Mouse (Mus musculus) effector memory CD4-positive, alpha-beta T cell, adult 5 months (primary cell): ENCODE data around the gene Ifna16. TPM values are rescaled to one million over a fixed set of nuclear protein-coding genes. Genes with fewer than 3 reads are reported as not detected.

Experiments used
- polyA plus RNA-seq: library from polyadenylated mRNA; unstranded; fragments of 100-300 nt; shearing (Covaris generic); gene quantifications from one replicate; pipeline ENCODE4 v1.2.1, GENCODE M21; 2017

The Ifna16 gene
- not detected for polyA plus RNA-seq

DNA sequence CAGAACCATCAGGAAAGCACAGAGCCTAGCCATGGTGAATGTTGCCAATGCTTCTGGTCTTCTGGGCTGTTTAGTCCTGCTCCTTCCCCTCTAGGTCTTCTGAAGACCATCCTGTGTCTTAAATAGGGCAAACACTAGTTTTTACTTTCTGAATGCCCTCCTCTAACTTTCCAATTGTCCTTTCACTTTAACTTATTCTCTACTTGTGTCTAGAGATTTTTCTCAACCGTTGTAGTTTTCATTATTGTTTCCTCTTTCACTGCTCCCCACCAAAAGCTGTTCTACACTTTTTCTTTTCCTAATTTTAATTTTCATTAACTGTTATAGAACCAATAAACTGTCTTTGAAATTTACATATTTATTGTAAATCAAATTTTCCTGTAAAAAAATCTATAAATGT, at the start of gene Ifna16:
Gene Ifna16 (minus strand): TSS at position 101 of the 400 bp plus-strand sequence.

DNA sequence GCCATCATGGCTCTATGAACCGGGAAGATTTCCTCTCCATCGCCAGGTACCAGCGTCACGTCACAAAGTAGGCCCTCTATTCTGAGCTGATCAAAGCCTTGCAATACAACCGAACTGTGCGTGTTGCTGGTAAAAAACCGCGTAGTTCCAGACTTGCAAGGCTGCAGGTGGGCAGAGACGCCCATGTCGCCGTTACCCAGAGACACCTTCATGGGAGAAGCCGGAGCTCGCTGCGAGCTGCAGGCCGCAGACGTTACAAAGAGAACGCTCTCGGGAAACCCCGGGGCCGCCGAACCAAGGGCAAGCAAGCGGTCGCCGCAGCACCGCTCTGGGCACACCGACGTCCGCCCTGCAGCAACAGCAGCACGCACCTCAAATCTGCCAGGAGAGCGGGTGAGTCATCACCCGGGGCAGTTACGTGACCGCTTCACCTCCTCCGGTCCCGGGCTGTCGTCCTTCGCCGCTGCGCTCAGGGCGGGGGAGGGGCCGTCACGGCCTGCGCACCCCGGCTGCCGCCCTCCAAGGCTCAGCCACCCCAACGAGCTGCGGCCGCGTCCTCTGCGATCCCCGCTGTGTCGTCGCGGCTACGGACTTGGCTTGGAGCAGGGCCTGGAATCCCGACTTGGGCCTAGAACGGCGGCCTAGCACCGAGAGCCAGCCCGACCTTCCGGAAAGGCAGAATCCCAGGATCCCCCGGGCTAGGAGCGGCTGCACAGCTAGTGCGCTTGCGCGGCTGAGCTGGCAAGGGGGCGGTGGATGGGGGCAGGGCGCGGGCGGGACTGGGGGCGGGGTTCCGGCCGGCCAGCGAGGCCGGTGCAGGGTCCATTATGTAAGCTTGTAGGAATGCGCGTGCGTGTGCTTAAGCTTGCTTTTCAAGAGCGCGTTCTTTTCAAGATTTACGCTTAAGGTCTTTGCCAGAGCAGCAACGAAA, 45.3 kb upstream of the Ifna16 start, which contains the start of the genes Gm26566 and Klhl9:
Gene Gm26566 (plus strand): TSS at position 15 of the 931 bp plus-strand sequence.
Gene Klhl9 (minus strand): TSS at position 675 of the 931 bp plus-strand sequence.

DNA sequence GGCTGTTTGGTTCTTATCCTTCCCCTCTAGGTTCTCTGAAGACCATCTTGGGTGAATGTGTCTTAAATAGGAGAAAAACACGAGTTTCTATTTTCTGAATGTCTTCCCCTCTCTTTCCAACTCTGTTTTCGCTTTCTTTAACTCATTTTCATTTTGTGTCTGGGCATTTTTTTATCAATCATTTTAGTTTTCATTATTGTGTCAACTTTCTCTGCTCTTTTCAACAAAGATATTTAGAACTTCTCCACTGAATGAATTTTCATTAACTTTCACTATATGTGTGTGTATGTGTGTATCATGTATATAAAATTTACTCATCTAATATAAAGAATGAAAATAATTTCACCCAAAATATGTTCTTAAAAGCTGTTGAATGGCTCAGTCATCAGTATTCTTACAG, 14.5 kb upstream of the Ifna16 start, which contains the start of gene Ifnab:
Gene Ifnab (minus strand): TSS at position 101 of the 400 bp plus-strand sequence.

DNA sequence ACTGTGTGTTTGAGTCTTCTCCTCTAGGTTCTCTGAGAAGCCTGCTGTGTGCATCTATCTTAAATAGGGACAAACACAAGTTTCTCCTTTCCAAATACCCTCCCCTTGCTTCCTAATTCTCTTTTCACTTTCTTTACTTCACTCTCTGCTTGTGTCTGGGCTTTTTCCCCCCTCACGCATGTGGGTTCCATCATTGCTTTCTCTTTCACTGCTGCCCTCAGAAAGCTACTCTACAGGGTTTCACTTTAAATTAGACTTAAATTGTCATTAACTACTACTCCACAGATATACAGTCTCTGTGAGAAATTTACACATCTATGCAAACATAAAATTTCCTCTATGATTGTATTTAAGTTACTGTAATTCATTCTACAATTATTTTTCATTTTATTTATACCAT, 7.1 kb upstream of the Ifna16 start, which contains the start of gene Ifna2:
Gene Ifna2 (minus strand): TSS at position 101 of the 400 bp plus-strand sequence.

DNA sequence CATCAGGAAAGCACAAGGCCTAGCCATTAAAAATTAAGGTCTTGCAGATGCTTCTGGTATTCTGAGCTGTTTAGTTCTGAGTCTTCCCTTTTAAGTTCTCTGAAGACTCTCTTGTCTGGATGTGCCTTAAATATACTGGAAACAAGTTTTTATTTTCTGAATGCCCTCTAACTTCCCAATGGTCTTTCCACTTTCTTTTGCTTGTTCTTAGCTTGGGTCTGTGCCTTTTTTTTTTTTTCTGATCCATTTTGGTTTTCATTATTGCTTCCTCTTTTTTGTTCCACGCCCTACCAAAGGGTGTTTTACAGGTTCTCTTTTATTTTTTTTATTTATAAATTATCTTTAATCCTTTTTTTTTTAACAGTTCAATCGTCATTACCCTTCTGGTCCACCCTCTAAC, 32.4 kb downstream of the Ifna16 start, which contains the start of gene Ifna13:
Gene Ifna13 (minus strand): TSS at position 101 of the 400 bp plus-strand sequence.

DNA sequence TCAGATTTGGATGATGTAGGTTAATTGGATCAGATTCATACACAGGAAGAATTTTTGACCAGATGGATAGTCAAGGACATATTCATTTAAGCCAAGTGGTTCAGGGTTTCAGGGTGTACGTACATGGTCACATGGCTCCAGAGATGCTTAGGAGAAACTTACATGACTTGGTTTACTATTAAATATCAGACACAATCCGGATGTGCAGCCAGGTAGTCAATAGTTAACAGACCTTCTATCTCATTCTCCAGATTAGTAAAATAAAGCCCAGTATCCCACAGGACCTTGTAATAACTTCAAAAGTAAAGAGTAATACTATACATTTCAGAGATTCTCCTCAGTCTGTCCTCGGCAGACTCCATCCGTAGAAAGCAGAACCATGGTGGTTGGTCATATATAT, 42.4 kb downstream of the Ifna16 start, which contains the start of gene C87499:
Gene C87499 (minus strand): TSS at position 101 of the 400 bp plus-strand sequence.

Other genes with a start within 250 kb of the Ifna16 start
- gene Hacd4, start 238.0 kb downstream of the Ifna16 start, polyA plus RNA-seq: 0.17 TPM
- gene Ifnb1, start 154.2 kb downstream of the Ifna16 start, polyA plus RNA-seq: 0.69 TPM
- not detected for gene Ifna15, start 118.7 kb downstream of the Ifna16 start, polyA plus RNA-seq
- not detected for gene Ifna14, start 105.1 kb downstream of the Ifna16 start, polyA plus RNA-seq
- not detected for gene Ifna9, start 84.5 kb downstream of the Ifna16 start, polyA plus RNA-seq
- not detected for gene Ifna12, start 73.5 kb downstream of the Ifna16 start, polyA plus RNA-seq
- gene C87499, start 42.5 kb downstream of the Ifna16 start, polyA plus RNA-seq: not detected
- gene Ifna13, start 32.5 kb downstream of the Ifna16 start, polyA plus RNA-seq: not detected
- not detected for gene Ifna2, start 7.0 kb upstream of the Ifna16 start, polyA plus RNA-seq
- not detected for gene Ifnab, start 14.4 kb upstream of the Ifna16 start, polyA plus RNA-seq
- gene Gm26566, start 44.9 kb upstream of the Ifna16 start, polyA plus RNA-seq: 0.66 TPM
- gene Klhl9, start 45.5 kb upstream of the Ifna16 start, polyA plus RNA-seq: 19.4 TPM
- gene Gm13271, start 77.9 kb upstream of the Ifna16 start, polyA plus RNA-seq: not detected
- not detected for gene Gm13283, start 83.2 kb upstream of the Ifna16 start, polyA plus RNA-seq
- gene Gm13290, start 96.9 kb upstream of the Ifna16 start, polyA plus RNA-seq: not detected
- not detected for gene Gm13289, start 100.0 kb upstream of the Ifna16 start, polyA plus RNA-seq
- not detected for gene Gm13272, start 102.9 kb upstream of the Ifna16 start, polyA plus RNA-seq
- not detected for gene Ifnz, start 105.2 kb upstream of the Ifna16 start, polyA plus RNA-seq
- not detected for gene Gm13276, start 108.8 kb upstream of the Ifna16 start, polyA plus RNA-seq
- not detected for gene Gm13277, start 111.7 kb upstream of the Ifna16 start, polyA plus RNA-seq
- gene Gm13278, start 114.6 kb upstream of the Ifna16 start, polyA plus RNA-seq: not detected
- not detected for gene Gm13275, start 117.6 kb upstream of the Ifna16 start, polyA plus RNA-seq
- gene Gm13279, start 120.5 kb upstream of the Ifna16 start, polyA plus RNA-seq: not detected
- 0.65 TPM for gene Gm13285, start 122.7 kb upstream of the Ifna16 start, polyA plus RNA-seq
- gene Gm13287, start 126.3 kb upstream of the Ifna16 start, polyA plus RNA-seq: not detected
- gene Gm13288, start 128.6 kb upstream of the Ifna16 start, polyA plus RNA-seq: 0.32 TPM
- gene Ifna7, start 139.3 kb upstream of the Ifna16 start, polyA plus RNA-seq: not detected
- gene Ifna11, start 143.0 kb upstream of the Ifna16 start, polyA plus RNA-seq: not detected
- gene Ifna6, start 150.5 kb upstream of the Ifna16 start, polyA plus RNA-seq: not detected
- gene Ifna5, start 158.6 kb upstream of the Ifna16 start, polyA plus RNA-seq: not detected
- not detected for gene Ifna4, start 164.9 kb upstream of the Ifna16 start, polyA plus RNA-seq
- gene Ifna1, start 173.2 kb upstream of the Ifna16 start, polyA plus RNA-seq: not detected
- not detected for gene Ifne, start 203.3 kb upstream of the Ifna16 start, polyA plus RNA-seq